Mouse (Mus musculus): ENCODE results near the gene Taldo1. TPM values are rescaled to one million over a fixed set of nuclear protein-coding genes. Genes with fewer than 3 reads are reported as not detected.

Gene Taldo1
- polyA plus RNA-seq, 1 experiment from 2014 or later, result 298 TPM

DNA sequence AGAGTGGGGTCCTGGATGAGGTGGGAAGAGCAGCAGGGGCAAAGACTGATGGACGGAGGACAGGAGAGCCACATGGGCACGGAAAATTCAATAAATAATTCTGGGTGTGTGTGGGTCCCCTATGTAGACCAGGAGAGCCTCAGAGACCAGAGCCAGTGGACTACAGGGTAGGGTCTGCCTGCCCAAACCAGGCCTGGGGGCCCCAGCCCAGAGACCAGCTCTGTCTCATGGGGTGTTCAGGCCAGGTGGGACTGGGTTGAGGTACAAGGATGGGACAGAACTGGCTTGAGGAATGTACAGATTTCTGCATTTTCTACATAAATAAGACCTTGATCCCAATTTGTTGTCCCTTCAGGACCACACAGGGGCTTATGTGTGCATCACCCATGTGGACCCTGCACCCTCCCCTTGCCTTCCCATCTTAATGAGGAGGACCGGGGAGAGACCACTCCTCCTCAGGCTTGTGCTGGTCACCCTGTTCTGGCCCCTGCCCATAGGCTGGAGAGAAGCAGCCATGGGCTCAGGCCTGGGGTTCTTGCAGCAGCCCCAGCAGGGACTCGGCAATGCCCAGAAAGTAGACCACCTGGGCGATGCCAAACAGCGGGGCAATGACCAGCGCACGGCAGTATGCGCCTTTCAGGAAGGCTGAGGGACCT is 38.7 kb downstream of the Taldo1 start:
- WGBS, result 94% methylated on average over 9 of the region's 9 CpGs
- H3K4me2 ChIP-seq, result no peak overlapping the region
- H3K4me3 ChIP-seq, result no peak overlapping the region
- no peak overlapping the region for H3K9ac ChIP-seq
- H3K27ac ChIP-seq, result no peak overlapping the region
- H3K4me1 ChIP-seq, result peaks cover 56% of the 10 kb centered on the region
- H3K27me3 ChIP-seq (replicated peaks), result no peaks in the 10 kb centered on the region
- H3K36me3 ChIP-seq (replicated peaks), result peaks cover 15% of the 10 kb centered on the region
- ATAC-seq (replicated peaks), result no peak
- H3K9me3 ChIP-seq, result no peaks in the 10 kb centered on the region

DNA sequence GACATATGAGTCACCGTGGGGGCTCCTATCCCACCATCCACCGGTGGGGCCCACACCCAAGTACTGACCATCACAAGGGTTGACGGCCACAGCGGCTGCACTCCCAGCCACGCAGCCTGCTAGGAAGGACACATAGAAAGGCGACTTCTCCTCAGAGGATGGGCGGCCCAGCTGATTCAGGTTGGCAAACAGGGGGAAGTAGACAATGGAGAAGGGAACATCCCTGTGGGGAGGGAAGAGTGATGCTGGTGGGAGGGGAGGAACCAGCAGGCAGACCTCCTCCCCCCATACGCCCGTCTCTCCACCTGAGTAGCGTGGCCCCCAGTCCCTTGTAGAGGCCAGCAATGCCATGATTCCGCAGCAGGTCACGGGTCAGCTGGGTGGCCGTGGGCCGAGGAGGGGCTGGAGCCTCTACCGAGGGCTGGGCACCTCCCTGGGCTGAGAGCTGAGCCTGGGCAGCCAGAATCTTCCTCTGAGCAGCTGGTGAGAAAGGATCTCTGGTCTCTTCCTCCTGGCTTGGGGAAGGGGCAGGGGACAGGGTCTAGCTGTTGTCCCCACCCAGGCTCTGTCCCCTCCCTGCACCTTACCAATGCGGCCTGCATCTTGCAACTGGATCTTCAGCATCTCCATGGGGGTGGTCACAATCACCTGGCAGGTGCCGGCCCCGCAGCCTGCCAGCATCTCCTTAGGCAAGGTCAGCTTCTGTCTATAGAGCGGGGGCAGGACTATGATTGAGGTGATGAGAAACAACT is 39.6 kb downstream of the Taldo1 start:
- H3K27me3 ChIP-seq (replicated peaks), result no peaks in the 10 kb centered on the region
- H3K4me1 ChIP-seq, result peaks cover 65% of the 10 kb centered on the region
- no peak overlapping the region for H3K27ac ChIP-seq
- no peak overlapping the region for H3K4me2 ChIP-seq
- no peak overlapping the region for H3K9ac ChIP-seq
- ATAC-seq (replicated peaks), result no peak
- no peaks in the 10 kb centered on the region for H3K9me3 ChIP-seq
- 92% methylated on average over 19 of the region's 19 CpGs for WGBS
- H3K4me3 ChIP-seq, result no peak overlapping the region
- H3K36me3 ChIP-seq (replicated peaks), result peaks cover 15% of the 10 kb centered on the region

DNA sequence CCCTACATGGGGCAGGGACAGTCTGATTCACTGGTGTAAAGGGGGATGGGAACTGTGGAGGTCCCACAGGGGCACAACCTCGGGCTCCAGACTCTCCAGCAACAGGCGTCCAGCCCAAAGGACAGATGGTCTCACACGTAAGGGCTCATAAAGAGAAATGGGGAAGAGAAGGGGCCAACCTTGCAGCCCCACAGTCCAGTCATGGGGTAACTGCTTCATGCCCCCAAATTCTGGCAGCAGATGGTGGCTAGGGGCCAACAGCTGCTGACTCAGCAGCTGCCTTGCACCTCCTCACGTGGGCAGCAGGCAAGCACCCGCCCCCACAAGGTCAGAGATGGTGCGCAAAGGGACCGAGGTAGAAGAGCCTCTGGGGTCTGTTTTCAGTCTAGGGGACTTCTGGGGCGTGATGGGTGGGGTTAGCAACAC is 40.2 kb downstream of the Taldo1 start:
- H3K9me3 ChIP-seq, result no peaks in the 10 kb centered on the region
- no peak for ATAC-seq (replicated peaks)
- H3K27me3 ChIP-seq (replicated peaks), result no peaks in the 10 kb centered on the region
- WGBS, result 89% methylated on average over 8 of the region's 8 CpGs
- no peak overlapping the region for H3K9ac ChIP-seq
- no peak overlapping the region for H3K4me2 ChIP-seq
- peaks cover 69% of the 10 kb centered on the region for H3K4me1 ChIP-seq
- H3K36me3 ChIP-seq (replicated peaks), result peaks cover 15% of the 10 kb centered on the region
- H3K27ac ChIP-seq, result no peak overlapping the region
- no peak overlapping the region for H3K4me3 ChIP-seq

DNA sequence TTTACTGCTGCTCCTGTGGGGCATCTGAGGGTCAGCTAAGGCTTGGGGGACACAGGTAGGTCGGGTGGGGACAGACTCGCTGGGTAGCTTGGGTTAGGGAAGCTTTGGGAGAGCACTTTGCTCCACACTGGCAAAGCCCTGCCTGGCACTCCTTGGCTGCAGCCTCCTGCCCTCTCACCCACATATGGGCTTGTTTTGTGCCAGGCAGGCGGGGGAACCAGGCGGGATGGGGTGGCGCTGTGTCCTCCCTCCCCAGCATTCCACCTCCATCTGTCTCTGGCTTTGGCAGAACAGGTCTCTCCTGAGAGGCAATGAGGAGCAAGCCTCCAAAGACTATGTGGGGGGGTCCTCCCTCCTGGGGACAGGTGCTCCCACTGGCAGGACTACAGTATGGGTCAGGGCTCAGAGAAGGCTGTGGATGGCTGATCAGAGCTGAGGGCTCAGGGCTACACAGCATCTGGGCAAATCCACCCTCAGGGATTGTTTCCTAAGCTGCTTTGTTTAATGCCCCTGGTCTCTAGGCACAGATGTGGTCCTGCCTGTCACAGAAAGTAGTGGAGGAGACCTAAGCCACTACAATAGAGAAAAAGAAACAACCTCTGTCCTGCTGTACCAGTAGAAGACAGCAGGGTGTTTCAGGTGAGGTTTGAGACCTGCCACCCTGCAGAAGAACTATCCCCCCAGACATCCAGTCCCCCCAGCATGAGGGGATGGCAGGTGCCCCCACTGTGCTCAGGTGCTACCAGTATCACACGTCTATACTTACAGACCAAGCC is 40.9 kb downstream of the Taldo1 start:
- peaks cover 15% of the 10 kb centered on the region for H3K36me3 ChIP-seq (replicated peaks)
- H3K4me2 ChIP-seq, result peak overlapping the region; percentile 92
- 80% methylated on average over 6 of the region's 6 CpGs for WGBS
- H3K27me3 ChIP-seq (replicated peaks), result no peaks in the 10 kb centered on the region
- ATAC-seq (replicated peaks), result no peak
- H3K9me3 ChIP-seq, result no peaks in the 10 kb centered on the region
- H3K27ac ChIP-seq, result no peak overlapping the region
- H3K4me3 ChIP-seq, result peak overlapping the region; percentile 70; the same call in 1 of the 2 replicates
- peaks cover 71% of the 10 kb centered on the region for H3K4me1 ChIP-seq
- peak overlapping the region; percentile 72; the same call in 1 of the 2 replicates for H3K9ac ChIP-seq

DNA sequence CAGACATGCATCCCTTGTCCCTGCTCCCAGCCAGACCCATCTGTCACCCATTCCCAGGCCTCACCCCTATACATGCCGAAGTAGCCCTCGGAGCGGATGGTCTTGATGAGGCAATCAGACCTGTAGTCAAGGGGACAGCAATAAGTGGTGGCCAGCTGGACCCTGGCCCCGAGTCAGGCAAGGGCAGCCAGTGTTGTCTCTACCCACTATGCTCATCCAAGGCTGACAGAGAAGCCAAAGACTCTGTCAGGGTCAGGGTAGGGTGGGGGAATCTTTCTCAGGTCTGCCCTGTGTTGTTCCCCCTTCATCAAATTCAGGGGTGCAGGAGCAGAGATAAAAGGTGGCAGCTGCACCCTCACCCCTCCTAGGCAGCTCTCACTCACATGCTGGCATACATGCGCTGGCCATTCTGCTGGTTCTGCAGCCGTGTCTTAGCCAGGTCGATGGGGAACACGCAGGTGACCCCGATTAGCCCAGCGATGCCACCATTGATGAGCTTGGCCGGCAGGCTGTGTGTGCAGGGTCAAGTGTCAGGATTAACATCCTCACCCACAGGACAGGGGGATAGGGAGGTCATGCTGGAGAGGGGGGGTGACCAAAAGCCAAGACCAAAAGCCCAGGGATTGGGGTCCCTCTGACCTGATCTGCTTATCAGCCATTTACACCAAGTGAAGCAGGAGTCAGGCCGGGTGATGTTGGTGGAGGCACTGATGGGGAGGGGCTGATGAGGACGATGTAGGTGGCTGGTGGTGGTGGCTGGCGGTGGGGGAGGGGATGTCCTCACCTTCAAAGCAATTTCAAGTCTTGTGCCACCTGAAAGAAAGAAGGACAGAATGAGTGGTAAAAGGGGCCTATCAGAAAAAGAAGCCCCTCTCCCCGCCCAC is 41.8 kb downstream of the Taldo1 start:
- 70% methylated on average over 15 of the region's 15 CpGs for WGBS
- H3K9ac ChIP-seq, result peak overlapping the region; percentile 72
- H3K27ac ChIP-seq, result peak overlapping the region; percentile 84
- peaks cover 15% of the 10 kb centered on the region for H3K36me3 ChIP-seq (replicated peaks)
- peaks cover 67% of the 10 kb centered on the region for H3K4me1 ChIP-seq
- peak overlapping the region; percentile 70 for H3K4me3 ChIP-seq
- ATAC-seq (replicated peaks), result no peak
- H3K9me3 ChIP-seq, result no peaks in the 10 kb centered on the region
- H3K27me3 ChIP-seq (replicated peaks), result no peaks in the 10 kb centered on the region
- peak overlapping the region; percentile 92 for H3K4me2 ChIP-seq

DNA sequence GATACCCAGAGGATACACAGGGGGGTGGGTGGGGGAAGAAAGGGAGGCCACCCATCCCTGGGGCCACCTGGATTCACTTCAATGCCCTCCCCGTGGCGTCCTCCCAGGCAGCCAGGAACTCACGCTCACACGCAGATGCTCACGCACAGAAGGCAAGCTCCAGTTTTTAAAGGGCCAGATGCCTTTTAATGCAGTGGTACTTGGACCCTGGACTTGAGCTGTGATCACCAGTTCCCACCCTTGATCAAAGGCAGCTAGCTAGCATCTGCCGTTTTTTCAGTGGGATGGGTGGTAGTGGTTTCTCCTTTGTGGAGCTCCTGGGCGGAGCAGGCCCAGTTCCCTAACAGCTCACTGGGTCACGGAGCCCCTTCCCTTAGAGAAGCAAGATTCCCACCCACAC is 42.5 kb downstream of the Taldo1 start:
- peaks cover 15% of the 10 kb centered on the region for H3K36me3 ChIP-seq (replicated peaks)
- 11% methylated on average over 8 of the region's 8 CpGs for whole genome bisulfite sequencing
- peak overlapping the region; percentile 84 for H3K27ac ChIP-seq
- peak overlapping the region; percentile 72 for H3K9ac ChIP-seq
- peak overlapping the region; percentile 70 for H3K4me3 ChIP-seq
- H3K4me1 ChIP-seq, result peaks cover 60% of the 10 kb centered on the region
- no peaks in the 10 kb centered on the region for H3K27me3 ChIP-seq (replicated peaks)
- H3K4me2 ChIP-seq, result peak overlapping the region; percentile 92
- ATAC-seq (replicated peaks), result peak; percentile 12; the same call in 1 of the 2 replicates
- H3K9me3 ChIP-seq, result no peaks in the 10 kb centered on the region

DNA sequence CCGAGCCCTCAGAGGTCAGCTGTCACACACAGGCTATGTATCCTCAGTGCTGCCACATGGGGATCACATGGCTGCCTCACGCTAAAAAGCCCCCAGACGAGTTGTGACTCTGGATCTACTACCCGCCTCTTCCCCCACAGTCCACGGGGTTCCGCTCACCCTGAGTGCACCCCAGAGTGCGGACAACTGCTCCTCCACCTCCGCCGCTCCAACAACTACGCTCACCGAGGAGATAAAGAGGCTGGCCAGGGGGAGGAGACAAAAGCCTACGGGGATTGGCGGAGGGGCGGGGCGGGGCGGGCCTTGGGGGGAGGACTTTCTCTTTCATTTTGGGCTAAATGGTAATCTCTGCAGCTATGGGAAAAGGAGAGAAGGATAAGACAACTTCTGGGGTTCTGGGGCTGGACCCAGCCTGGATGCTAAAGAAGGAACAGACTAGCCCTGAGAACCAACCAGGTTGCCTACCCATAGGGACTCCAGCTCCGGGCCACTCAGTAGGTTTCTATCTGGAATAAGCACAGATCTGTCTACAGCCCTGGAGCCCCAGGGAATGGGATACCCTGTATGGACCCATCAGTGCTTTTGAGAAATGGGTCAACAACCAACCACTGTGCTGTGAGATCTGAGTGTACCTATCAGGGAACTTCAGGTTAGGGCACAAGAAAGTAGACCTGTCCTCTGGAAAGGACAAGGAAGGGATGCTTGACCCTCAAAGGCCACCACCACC is 43.3 kb downstream of the Taldo1 start:
- H3K4me1 ChIP-seq, result peaks cover 52% of the 10 kb centered on the region
- H3K27me3 ChIP-seq (replicated peaks), result no peaks in the 10 kb centered on the region
- H3K36me3 ChIP-seq (replicated peaks), result peaks cover 15% of the 10 kb centered on the region
- peak overlapping the region; percentile 92 for H3K4me2 ChIP-seq
- no peaks in the 10 kb centered on the region for H3K9me3 ChIP-seq
- WGBS, result 4% methylated on average over 16 of the region's 17 CpGs
- peak overlapping the region; percentile 72 for H3K9ac ChIP-seq
- ATAC-seq (replicated peaks), result no peak
- H3K4me3 ChIP-seq, result peak overlapping the region; percentile 70
- H3K27ac ChIP-seq, result peak overlapping the region; percentile 84

DNA sequence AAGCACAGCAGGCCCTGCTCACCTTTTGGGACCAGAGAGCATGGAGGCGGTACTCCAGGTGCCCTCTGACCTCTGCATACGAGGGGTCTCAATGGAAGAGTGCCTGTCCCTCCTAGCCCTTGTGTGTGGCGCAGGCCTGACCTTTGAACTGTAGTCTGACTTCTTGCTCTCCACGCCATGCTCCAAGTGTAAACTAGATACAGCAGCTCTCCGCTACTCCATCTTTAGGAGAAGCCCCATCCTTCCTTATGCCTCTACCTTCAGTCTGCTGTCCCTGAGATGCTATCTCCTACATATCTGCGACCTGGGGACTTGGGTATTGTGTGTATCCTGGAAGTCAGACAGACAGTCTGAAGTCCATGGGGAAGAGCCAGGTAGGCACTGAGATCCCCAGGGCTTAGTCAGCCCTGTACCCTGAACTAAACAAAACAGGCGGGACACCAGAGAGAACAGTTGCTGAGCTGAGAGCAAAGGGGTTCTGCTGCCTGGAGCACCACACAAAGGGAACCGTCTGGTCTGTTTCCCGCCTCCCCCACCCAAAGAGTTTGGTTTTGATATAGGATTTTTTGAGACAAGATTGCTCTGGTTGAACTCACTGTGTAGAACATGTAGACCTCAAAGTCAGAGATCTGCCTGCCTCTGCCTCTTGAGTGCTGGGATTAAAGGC is 44.0 kb downstream of the Taldo1 start:
- Histone ChIP-seq H3K9ac (no peak overlapping the region), H3K4me3 (no peak overlapping the region; the same call in none of the 2 replicates), H3K9me3 (no peaks in the 10 kb centered on the region), H3K4me1 (peaks cover 50% of the 10 kb centered on the region), H3K36me3 (replicated peaks) (peaks cover 13% of the 10 kb centered on the region), H3K27ac (peak overlapping the region; percentile 84; the same call in 1 of the 2 replicates), H3K4me2 (peak overlapping the region; percentile 92), H3K27me3 (replicated peaks) (no peaks in the 10 kb centered on the region)
- ATAC-seq (replicated peaks), result no peak
- 74% methylated on average over 9 of the region's 9 CpGs for WGBS

DNA sequence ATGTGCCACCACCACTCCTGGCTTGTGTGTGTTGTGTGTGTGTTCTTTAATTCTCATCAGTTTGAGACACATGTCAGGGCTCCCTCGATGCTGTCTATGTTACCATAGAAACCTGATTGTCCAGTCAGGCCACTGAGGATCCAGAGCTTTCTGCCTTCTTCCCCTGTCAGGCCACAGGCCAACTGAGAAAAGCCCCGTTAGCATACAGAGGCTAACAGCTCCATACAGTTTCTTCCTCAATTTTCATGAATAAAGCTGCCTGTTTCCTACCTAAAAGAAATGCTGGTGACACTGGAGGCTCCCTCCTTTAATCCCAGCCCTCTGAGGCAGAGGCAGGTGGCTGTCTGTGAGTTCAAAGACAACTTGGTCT is 44.5 kb downstream of the Taldo1 start:
- H3K9me3 ChIP-seq, result no peaks in the 10 kb centered on the region
- peak overlapping the region; percentile 74 for H3K4me3 ChIP-seq
- H3K4me2 ChIP-seq, result peak overlapping the region; percentile 92
- H3K27me3 ChIP-seq (replicated peaks), result no peaks in the 10 kb centered on the region
- ATAC-seq (replicated peaks), result no peak
- H3K36me3 ChIP-seq (replicated peaks), result peaks cover 8% of the 10 kb centered on the region
- H3K4me1 ChIP-seq, result peaks cover 50% of the 10 kb centered on the region
- 38% methylated on average over 2 of the region's 2 CpGs for WGBS
- H3K27ac ChIP-seq, result peak overlapping the region; percentile 87
- H3K9ac ChIP-seq, result peak overlapping the region; percentile 80; the same call in 1 of the 2 replicates

DNA sequence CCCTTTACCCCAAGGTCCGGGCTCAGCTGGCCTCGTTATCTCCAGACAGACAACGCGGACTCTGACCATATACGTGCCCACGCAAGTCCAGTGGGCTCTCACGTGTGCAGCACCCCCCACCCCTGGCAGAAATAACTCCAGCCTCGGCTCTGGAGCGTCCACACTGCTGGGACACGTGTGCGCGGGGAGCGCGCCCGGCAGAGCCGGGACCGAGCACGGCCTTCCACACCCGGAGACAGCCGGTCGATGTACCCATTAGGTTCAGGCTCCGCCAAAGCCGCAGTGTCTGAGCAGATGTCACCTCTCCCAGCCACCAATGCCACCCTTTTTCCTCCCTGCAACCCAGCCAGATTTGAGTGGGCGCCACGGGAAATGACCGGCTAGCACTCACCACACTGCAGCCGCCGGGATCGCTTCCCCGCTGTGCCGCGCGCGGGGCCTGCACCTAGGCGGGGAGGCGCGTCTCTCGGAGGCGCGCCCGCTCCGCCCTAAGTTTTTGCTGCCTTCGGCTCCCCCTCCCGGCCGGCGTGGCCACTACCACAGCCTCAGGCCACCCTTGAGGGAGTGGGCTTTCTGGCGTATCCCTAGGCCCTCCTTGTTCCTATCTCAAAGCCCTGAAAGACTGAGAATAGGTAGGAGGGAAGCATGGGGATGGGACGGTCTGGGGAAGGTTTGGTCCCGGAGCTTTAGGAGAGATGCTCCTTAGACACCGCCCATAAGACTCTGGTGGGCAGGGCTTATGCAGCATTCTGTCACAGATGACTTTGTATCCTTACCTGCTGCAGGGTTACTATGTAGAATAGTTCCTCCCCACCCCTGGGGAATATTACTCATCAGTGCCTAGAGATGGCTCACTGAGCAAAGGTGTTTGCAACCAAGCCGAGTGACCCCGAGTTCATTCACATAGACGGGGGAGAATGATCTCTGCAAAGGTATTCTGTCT is 45.5 kb downstream of the Taldo1 start, which contains the start of gene Slc25a22:
Gene Slc25a22, minus strand, starts transcription at position 715 of the 943 bp plus-strand sequence.
- no peaks in the 10 kb centered on the region for H3K9me3 ChIP-seq
- peaks cover 50% of the 10 kb centered on the region for H3K4me1 ChIP-seq
- no peaks in the 10 kb centered on the region for H3K27me3 ChIP-seq (replicated peaks)
- peaks cover 5% of the 10 kb centered on the region; the same call in 1 of the 2 replicates for H3K36me3 ChIP-seq (replicated peaks)
- peak within 1 kb of the TSS; percentile 87 for H3K27ac ChIP-seq
- peak within 1 kb of the TSS; percentile 80 for H3K9ac ChIP-seq
- ATAC-seq (replicated peaks), result peak; percentile 76
- WGBS, result 5% methylated on average over 53 of the region's 53 CpGs
- peak within 1 kb of the TSS; percentile 92 for H3K4me2 ChIP-seq
- H3K4me3 ChIP-seq, result peak within 1 kb of the TSS; percentile 74
